Mouse (Mus musculus) olfactory bulb, adult 2 months (tissue): ENCODE measurements at regions not wholly inside any gene's neighbourhood (a gene's known extent, or its start where the extent isn't known, plus 50 kb on each side); places are given as distances from the start of the nearest gene placed in this dataset.

Experiments used
- H3K27ac ChIP-seq: fragments of 200-500 bp; 2 replicates; pipeline ENCODE4 v1.5.1; 2012; ENCODE audit warnings: low read depth, low read length; ENCODE audit not compliant: insufficient read depth
- H3K4me1 ChIP-seq: fragments of 200-500 bp; 2 replicates; pipeline ENCODE4 v1.6.1; 2012; ENCODE audit warnings: low read length; ENCODE audit not compliant: control insufficient read depth, insufficient read depth
- H3K4me3 ChIP-seq: fragments of 200-500 bp; 2 replicates; pipeline ENCODE4 v1.5.1; 2012; ENCODE audit warnings: mild to moderate bottlenecking, low read depth, low read length, moderate library complexity; ENCODE audit not compliant: insufficient read depth
- CTCF ChIP-seq: fragments of 200-500 bp; IDR thresholded peaks from 2 replicates; pipeline ENCODE4 v1.5.1; 2012; ENCODE audit warnings: low read depth, mild to moderate bottlenecking, low read length, moderate library complexity; ENCODE audit not compliant: insufficient read depth
- POLR2A ChIP-seq: fragments of 200-500 bp; IDR thresholded peaks from 2 replicates; pipeline ENCODE4 v1.6.1; 2012; ENCODE audit warnings: mild to moderate bottlenecking, low read depth, low read length, moderate library complexity; ENCODE audit not compliant: insufficient read depth
- WGBS: fragments of 180-500 bp; shearing (Covaris S2); methylation state at CpG from one replicate; pipeline ENCODE4 v1.1.7; 2018; 5-methylcytosine and 5-hydroxymethylcytosine counted together

DNA sequence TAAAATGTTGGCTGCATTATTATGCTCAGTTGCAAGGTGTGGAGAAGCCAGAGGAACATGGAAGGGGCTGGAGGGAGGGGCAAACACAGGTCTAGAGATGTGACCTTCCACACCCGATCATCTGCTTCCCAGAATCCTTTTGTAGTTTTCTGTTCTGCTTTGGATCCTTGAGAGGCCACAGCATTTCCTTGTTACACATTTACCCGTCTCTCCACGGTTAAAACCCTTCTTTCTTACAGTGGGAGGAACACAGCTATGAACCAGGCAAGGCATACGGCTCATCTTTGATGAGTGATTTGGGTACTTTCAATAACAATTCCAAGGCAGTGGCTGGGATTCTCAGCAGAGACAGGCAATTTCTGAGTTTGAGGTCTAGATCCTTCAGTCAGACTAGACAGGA lies 53.6 kb upstream of the Ubr2 start:
- no peak for TF ChIP-seq POLR2A
- no peak for TF ChIP-seq CTCF
- Histone ChIP-seq H3K4me1 (peaks cover 8% of the 10 kb centered on the region), H3K4me3 (no peak overlapping the region), H3K27ac (no peak overlapping the region)
- WGBS: 96% methylated on average over 4 of the region's 4 CpGs

DNA sequence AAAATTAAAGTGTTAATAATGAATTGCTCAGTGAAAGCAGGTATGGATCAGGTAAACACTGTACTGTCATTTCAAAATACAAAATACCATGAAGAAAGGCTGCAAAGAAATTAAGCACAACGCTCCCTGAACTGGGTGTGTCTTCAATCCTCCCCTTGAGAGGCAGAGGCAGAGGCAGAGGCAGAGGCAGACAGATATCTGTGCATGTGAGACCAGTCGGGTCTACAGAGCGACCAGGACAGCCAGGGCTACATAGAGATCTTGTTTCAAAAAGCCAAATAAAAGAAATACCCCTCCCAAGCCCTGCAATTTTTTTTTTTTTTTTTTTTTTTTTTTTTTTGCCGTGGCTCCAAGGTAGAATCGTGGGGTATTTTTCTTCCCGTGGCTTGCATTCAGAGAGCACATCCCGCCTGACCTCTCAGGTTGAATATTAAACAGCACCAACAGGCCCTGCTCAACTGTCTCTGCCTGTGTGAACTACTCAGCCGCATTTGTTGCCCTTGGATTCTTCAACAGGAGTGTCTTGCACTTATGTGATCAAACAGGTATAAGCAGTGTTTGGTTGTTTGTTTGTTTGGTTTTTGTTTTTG lies 50.8 kb upstream of the Ubr2 start:
- TF ChIP-seq POLR2A: no peak
- no peak for TF ChIP-seq CTCF
- Histone ChIP-seq H3K4me1 (peaks cover 8% of the 10 kb centered on the region), H3K27ac (no peak overlapping the region), H3K4me3 (no peak overlapping the region)
- WGBS: 84% methylated on average over 8 of the region's 8 CpGs
